Mouse (Mus musculus) erythroblast, embryonic 14.5 days (primary cell): ENCODE results near the gene Adarb1.

Source experiments
- GATA1 ChIP-seq: IDR thresholded peaks from 2 replicates; pipeline ENCODE4 v1.6.1; 2012; ENCODE audit warnings: low read length, inconsistent platforms, mixed read lengths
- TAL1 ChIP-seq: IDR thresholded peaks from 3 replicates; pipeline ENCODE4 v1.6.1; 2012; ENCODE audit warnings: low read length, inconsistent platforms, mixed read lengths

- TF ChIP-seq GATA1 (no peak), TAL1 (no peak)
Measured at GRCm38 (mm10) chr10:77399938-77400337, 18.1 kb downstream of the Adarb1 start.
